Mouse (Mus musculus) neural tube, embryonic 14.5 days (tissue): ENCODE results near the gene Ehbp1. TPM values are rescaled to one million over a fixed set of nuclear protein-coding genes. Genes with fewer than 3 reads are reported as not detected.

Source experiments
- ATAC-seq: fragments of 200-750 bp; cut with Nextera tagmentation; 2 replicates; pipeline ENCODE4 v1.8.0; 2017; ENCODE audit warnings: low read depth, mild to moderate bottlenecking, moderate TSS enrichment, moderate library complexity
- H3K27ac ChIP-seq: fragments of 300-500 bp; sonication (generic); 2 replicates; pipeline ENCODE4 v1.5.1; 2014; ENCODE audit warnings: low read depth, mild to moderate bottlenecking, control low read depth, low read length, moderate library complexity, mixed read lengths
- H3K27me3 ChIP-seq: fragments of 300-500 bp; sonication (generic); 2 replicates; pipeline ENCODE4 v1.6.1; 2014; ENCODE audit warnings: low read length; ENCODE audit not compliant: control insufficient read depth, insufficient read depth
- H3K36me3 ChIP-seq: fragments of 300-500 bp; sonication (generic); 2 replicates; pipeline ENCODE4 v1.6.1; 2014; ENCODE audit warnings: low read length, mixed read lengths; ENCODE audit not compliant: control insufficient read depth, insufficient read depth
- H3K4me1 ChIP-seq: fragments of 300-500 bp; sonication (generic); 2 replicates; pipeline ENCODE4 v1.6.1; 2014; ENCODE audit warnings: low read length; ENCODE audit not compliant: control insufficient read depth, insufficient read depth
- H3K4me2 ChIP-seq: fragments of 300-500 bp; sonication (generic); 2 replicates; pipeline ENCODE4 v1.6.1; 2014; ENCODE audit warnings: mild to moderate bottlenecking, low read depth, low read length, control low read depth
- H3K4me3 ChIP-seq: fragments of 300-500 bp; sonication (generic); 2 replicates; pipeline ENCODE4 v1.5.1; 2014; ENCODE audit warnings: low read depth, low read length, control low read depth, mixed read lengths
- H3K9ac ChIP-seq: fragments of 300-500 bp; sonication (generic); replicated peaks from 2 replicates; pipeline ENCODE4 v1.6.1; 2014; ENCODE audit warnings: low read depth, mild to moderate bottlenecking, control low read depth, low read length, mixed read lengths
- H3K9me3 ChIP-seq: fragments of 300-500 bp; sonication (generic); 2 replicates; pipeline ENCODE4 v1.6.1; 2016; ENCODE audit warnings: low read length; ENCODE audit not compliant: control insufficient read depth
- whole genome bisulfite sequencing: fragments of 180-500 bp; shearing (Covaris S2); extraction: QIAGEN DNeasy Blood & Tissue Kit; methylation state at CpG from one replicate; pipeline ENCODE4 v1.1.7; 2014; 5-methylcytosine and 5-hydroxymethylcytosine counted together
- polyA plus RNA-seq: library from polyadenylated mRNA; unstranded; fragments of >200 nt; fragmentation: Nextera tagmentation; extraction: Ambion mirVana; gene quantifications from 2 replicates; pipeline ENCODE4 v1.2.1, GENCODE M21; 2014

Ehbp1 gene
- polyA plus RNA-seq, 1 experiment from 2014 or later = 35.2 TPM

DNA sequence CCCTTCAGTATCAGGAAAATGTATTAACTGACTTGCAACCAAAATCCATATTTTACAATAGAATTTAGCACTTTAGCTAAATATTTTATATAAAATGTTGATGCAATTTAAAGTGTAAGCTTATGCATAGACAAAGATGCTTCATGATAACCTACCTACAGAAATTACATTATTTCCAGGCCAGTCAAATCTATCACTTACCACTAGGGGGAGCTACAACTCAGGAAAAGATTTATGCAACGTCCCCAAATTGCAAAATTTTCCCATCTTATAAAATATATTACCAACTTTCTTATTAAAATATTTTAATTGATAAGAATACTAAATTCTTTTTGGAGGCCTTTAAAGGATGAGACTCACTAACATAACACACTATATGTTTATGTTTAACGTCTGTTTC, 116.5 kb downstream of the Ehbp1 start:
- Histone ChIP-seq H3K27ac (no peak overlapping the region), H3K9me3 (no peaks in the 10 kb centered on the region), H3K9ac (no peak overlapping the region), H3K36me3 (no peaks in the 10 kb centered on the region), H3K4me2 (no peak overlapping the region), H3K4me1 (no peaks in the 10 kb centered on the region), H3K27me3 (no peaks in the 10 kb centered on the region), H3K4me3 (no peak overlapping the region)
- 50% methylated on average over 2 of the region's 2 CpGs for WGBS
- no peak for ATAC-seq

DNA sequence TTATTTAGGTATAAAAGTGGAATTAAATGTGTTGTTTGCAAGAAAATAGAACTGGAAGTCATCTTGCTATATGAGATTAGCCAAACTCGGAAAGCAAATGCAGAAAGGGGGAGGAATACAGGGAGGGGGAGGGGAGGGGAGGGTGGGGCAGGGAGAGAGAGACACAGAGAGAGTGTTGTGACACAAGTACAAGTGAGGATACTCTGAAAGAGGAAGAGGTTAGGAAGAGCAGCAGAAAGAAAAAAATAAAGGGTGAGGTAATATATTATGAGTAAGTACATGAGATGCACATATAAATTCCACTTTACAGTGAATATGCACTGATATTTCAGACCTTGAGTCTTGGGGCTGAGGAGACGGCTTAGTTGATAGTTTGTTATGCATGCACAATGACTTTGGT, 123.9 kb downstream of the Ehbp1 start:
- Histone ChIP-seq H3K4me1 (no peaks in the 10 kb centered on the region), H3K9me3 (no peaks in the 10 kb centered on the region), H3K9ac (no peak overlapping the region), H3K27ac (no peak overlapping the region), H3K4me3 (no peak overlapping the region), H3K27me3 (no peaks in the 10 kb centered on the region), H3K4me2 (no peak overlapping the region), H3K36me3 (no peaks in the 10 kb centered on the region)
- ATAC-seq = no peak
- 95% methylated on average over 2 of the region's 2 CpGs for WGBS

DNA sequence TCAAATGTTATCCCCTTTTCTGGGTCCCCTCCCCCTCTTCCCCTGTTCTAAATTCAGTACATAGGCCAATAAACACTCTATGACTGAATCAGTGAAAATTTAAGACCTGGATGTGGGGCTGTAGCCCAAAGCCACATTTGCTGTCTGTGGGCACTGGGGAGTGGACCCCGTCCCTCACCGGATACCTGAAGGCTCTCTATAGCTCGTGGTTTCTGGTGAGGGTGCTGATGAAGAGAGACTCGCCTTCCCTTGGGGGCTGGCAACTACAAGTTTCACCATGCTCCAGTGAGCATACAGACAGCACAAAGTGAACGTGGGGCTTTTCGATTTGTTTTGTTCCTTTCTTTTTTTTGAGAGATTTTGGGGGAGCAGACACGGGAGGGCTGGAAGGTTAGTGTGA, 125.2 kb downstream of the Ehbp1 start:
- no peak overlapping the region for H3K4me2 ChIP-seq
- no peak overlapping the region for H3K4me3 ChIP-seq
- no peak overlapping the region for H3K9ac ChIP-seq
- WGBS = 79% methylated on average over 7 of the region's 7 CpGs
- no peaks in the 10 kb centered on the region for H3K27me3 ChIP-seq
- no peaks in the 10 kb centered on the region for H3K4me1 ChIP-seq
- H3K9me3 ChIP-seq = no peaks in the 10 kb centered on the region
- no peak for ATAC-seq
- no peak overlapping the region for H3K27ac ChIP-seq
- no peaks in the 10 kb centered on the region for H3K36me3 ChIP-seq

DNA sequence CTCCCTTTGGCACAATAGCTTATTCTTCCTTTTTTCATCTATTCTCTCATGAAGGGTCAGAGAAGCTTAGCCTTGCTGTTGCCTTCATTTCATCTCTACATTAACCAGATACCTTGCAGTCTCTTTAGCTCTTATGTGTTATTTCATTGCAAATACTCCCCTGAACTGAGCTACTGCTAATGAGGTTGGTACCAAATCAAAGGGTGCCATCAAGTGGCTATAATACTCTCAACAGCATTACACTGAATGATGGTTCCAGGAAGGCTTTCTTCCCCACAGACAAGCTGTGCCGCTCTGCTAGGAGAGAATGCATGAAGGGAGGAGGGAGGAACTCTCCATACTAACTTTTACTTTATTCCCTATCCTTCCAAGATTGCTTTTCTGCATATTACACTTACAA, 135.5 kb downstream of the Ehbp1 start:
- no peaks in the 10 kb centered on the region for H3K4me1 ChIP-seq
- H3K4me2 ChIP-seq = no peak overlapping the region
- ATAC-seq = peak; percentile 78
- no peak overlapping the region for H3K4me3 ChIP-seq
- H3K9ac ChIP-seq = no peak overlapping the region
- no peaks in the 10 kb centered on the region for H3K9me3 ChIP-seq
- 22% methylated on average over 1 of the region's 1 CpGs for WGBS
- H3K27me3 ChIP-seq = no peaks in the 10 kb centered on the region
- H3K27ac ChIP-seq = no peak overlapping the region
- H3K36me3 ChIP-seq = no peaks in the 10 kb centered on the region

DNA sequence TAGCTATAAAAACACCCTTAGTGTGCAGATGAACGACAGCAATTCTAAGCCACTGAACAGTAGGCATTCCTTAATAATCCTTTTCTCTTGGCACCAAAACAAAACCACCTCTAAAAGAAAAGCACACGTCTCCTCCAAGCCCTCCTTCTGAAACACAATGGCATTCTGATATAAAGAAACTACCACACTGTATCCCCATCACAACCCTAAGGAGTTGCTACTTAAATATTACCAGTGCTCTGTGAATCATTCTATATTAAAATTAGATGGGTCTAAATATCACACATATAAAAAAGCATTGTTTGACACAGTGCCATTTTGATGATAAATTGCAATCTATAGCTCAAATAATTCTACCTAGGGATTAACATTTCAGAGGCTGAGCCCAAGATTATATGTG, 135.9 kb downstream of the Ehbp1 start:
- no peak overlapping the region for H3K4me3 ChIP-seq
- 12% methylated on average over 2 of the region's 2 CpGs for WGBS
- no peak; the same call in 1 of the 2 replicates for ATAC-seq
- no peak overlapping the region for H3K4me2 ChIP-seq
- no peaks in the 10 kb centered on the region for H3K36me3 ChIP-seq
- no peaks in the 10 kb centered on the region for H3K9me3 ChIP-seq
- H3K4me1 ChIP-seq = no peaks in the 10 kb centered on the region
- H3K27me3 ChIP-seq = no peaks in the 10 kb centered on the region
- no peak overlapping the region for H3K9ac ChIP-seq
- H3K27ac ChIP-seq = no peak overlapping the region

DNA sequence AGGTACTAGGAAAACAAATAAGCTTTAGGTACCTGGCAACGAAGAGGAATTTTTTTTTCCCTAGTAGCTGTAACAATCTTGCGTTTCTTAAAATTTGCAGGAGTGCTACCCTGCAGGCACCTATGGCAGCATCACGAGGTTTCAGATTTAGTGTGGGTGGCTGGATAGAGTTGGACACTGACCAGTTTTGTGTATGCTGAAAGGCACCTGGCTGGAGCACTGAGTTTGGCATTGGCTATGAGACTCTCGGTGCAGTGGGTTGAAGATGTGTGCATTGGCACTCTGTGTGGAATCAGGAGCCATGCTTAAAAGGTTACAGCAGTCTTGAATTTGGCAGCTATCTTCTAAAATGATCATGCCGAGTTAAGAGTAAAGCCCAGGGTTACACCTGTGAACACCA, 138.7 kb downstream of the Ehbp1 start:
- Histone ChIP-seq H3K4me2 (no peak overlapping the region), H3K9me3 (no peaks in the 10 kb centered on the region), H3K4me3 (no peak overlapping the region), H3K27me3 (no peaks in the 10 kb centered on the region), H3K4me1 (no peaks in the 10 kb centered on the region), H3K27ac (no peak overlapping the region), H3K9ac (no peak overlapping the region), H3K36me3 (no peaks in the 10 kb centered on the region)
- 94% methylated on average over 5 of the region's 5 CpGs for WGBS
- no peak for ATAC-seq

DNA sequence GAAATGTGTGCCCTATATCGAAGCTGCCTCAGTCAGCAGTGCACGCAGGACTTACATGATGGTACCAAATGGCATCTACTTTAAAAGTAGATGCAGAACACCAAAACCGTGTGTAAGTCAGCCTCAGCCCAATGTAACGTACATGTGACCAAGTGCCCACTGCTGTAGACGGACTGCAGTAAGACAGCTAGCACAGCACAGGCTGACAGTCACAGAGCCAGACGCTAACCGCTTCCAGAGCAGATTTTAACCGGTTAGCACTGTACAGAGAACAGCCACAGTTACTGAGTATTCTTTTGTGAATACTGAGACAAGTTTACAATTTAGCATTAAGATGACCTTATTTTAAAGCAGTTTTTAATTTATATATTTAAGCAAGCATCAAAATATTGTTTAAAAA, 141.0 kb downstream of the Ehbp1 start:
- Histone ChIP-seq H3K4me2 (no peak overlapping the region), H3K27me3 (no peaks in the 10 kb centered on the region), H3K9ac (no peak overlapping the region), H3K4me3 (no peak overlapping the region), H3K4me1 (no peaks in the 10 kb centered on the region), H3K27ac (no peak overlapping the region), H3K36me3 (no peaks in the 10 kb centered on the region), H3K9me3 (no peaks in the 10 kb centered on the region)
- WGBS = 85% methylated on average over 8 of the region's 8 CpGs
- ATAC-seq = no peak

DNA sequence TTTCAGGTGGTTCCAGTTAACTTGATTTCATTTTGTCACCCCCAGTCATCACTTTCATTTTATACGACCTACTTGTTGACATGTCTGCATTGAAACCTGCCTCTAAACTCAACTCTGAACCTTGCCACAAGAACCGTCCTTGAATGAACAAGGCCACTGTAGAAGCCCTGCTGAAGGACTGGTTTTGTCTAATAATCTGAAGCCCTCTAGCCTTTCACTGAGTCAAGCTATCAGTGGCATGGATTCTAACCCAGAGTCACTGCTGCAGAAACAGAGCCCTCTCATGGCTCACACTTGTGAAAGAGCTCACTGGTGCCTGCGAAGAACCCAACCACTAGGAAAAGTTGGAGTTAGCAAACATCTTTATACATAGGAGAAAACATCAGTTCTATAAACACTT, 142.2 kb downstream of the Ehbp1 start:
- Histone ChIP-seq H3K4me3 (no peak overlapping the region), H3K4me2 (no peak overlapping the region), H3K27me3 (no peaks in the 10 kb centered on the region), H3K9ac (no peak overlapping the region), H3K36me3 (no peaks in the 10 kb centered on the region), H3K4me1 (no peaks in the 10 kb centered on the region), H3K27ac (no peak overlapping the region), H3K9me3 (no peaks in the 10 kb centered on the region)
- WGBS = 53% methylated on average over 3 of the region's 3 CpGs
- ATAC-seq = no peak

DNA sequence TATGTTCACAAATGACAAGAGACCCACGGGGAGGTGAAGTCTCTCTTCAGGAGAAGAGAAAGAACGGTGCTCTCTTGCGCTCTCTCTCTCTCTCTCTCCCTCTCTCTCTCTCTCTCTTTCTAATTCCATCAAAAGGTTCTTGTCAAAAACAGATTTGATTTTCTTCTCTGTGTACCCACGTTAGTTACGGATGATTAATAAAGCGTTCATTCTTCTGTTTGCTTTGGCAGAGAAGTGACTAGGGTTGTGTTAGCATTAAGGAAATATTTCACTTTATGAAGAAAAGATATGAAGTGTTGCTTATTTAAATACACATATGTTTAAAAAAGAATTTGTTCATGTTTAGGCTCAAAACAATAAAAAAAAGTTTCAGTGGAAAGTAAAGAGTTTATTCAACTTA, 143.7 kb downstream of the Ehbp1 start:
- Histone ChIP-seq H3K27me3 (no peaks in the 10 kb centered on the region), H3K36me3 (no peaks in the 10 kb centered on the region), H3K9me3 (no peaks in the 10 kb centered on the region), H3K9ac (no peak overlapping the region), H3K4me2 (no peak overlapping the region), H3K4me3 (no peak overlapping the region), H3K4me1 (no peaks in the 10 kb centered on the region), H3K27ac (no peak overlapping the region)
- WGBS = 53% methylated on average over 6 of the region's 6 CpGs
- no peak for ATAC-seq

DNA sequence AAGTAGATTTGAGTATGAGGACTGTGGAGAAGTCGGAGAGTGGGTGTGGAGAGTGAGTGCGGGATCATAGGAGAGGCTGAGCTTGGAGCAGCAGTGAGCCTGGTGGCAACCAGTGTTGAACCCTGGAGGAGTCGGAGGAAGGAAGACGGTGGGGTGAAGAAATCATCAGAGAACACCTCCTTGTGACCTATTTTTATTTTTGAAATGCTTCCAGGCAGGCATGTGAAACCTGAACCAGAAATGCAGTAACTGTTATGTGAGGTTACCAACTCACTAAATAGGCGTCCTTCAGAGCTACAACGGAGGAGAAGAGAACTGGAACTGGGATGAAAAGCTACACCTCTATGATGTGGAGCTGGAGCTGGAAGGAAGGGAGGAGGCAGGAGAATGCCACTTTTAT, 144.2 kb downstream of the Ehbp1 start:
- 85% methylated on average over 6 of the region's 6 CpGs for WGBS

More for the DNA sequence above, 144.2 kb downstream of the Ehbp1 start:
- Histone ChIP-seq H3K4me2 (no peak overlapping the region), H3K36me3 (no peaks in the 10 kb centered on the region), H3K27me3 (no peaks in the 10 kb centered on the region), H3K9ac (no peak overlapping the region), H3K27ac (no peak overlapping the region), H3K4me3 (no peak overlapping the region), H3K9me3 (no peaks in the 10 kb centered on the region), H3K4me1 (no peaks in the 10 kb centered on the region)
- no peak for ATAC-seq
